Mouse (Mus musculus): ENCODE measurements around the gene Lpin1. TPM values are rescaled to one million over a fixed set of nuclear protein-coding genes. Genes with fewer than 3 reads are reported as not detected.

Lpin1 gene
- polyA plus RNA-seq (2016; fragmentation: Nextera tagmentation; extraction: Ambion mirVana) = 10.4 and 11.1 TPM in 2 replicates

GRCm38 (mm10) chr12:16610936-16611335, at the start of gene Lpin1:
Gene Lpin1, minus strand, starts transcription at chr12:16610966.
- H3K4me3 ChIP-seq (replicated peaks) = no peak within 1 kb of the TSS
- 87% methylated on average over 2 of the region's 2 CpGs for WGBS
- H3K4me2 ChIP-seq = no peak within 1 kb of the TSS
- no peak within 1 kb of the TSS for H3K9ac ChIP-seq
- no peaks in the 10 kb centered on the region for H3K9me3 ChIP-seq
- no peaks in the 10 kb centered on the region for H3K36me3 ChIP-seq (replicated peaks)
- no peak for ATAC-seq (ENCODE audit: low FRiP score)
- no peak within 1 kb of the TSS for H3K27ac ChIP-seq
- H3K27me3 ChIP-seq = no peaks in the 10 kb centered on the region
- H3K4me1 ChIP-seq = peaks cover 2% of the 10 kb centered on the region; the same call in 1 of the 2 replicates

- Histone ChIP-seq H3K36me3 (replicated peaks) (no peaks in the 10 kb centered on the region), H3K27me3 (peaks cover 40% of the 10 kb centered on the region), H3K4me1 (peaks cover 5% of the 10 kb centered on the region), H3K4me3 (replicated peaks) (no peak overlapping the region), H3K4me2 (no peak overlapping the region), H3K27ac (no peak overlapping the region), H3K9ac (no peak overlapping the region), H3K9me3 (no peaks in the 10 kb centered on the region)
- 81% methylated on average over 5 of the region's 5 CpGs for WGBS
- no peak for ATAC-seq (ENCODE audit: low FRiP score)
Measured at GRCm38 (mm10) chr12:16656906-16657875, 46.4 kb upstream of the Lpin1 start.

GRCm38 (mm10) chr12:16655604-16656003, 44.8 kb upstream of the Lpin1 start:
- Histone ChIP-seq H3K4me3 (replicated peaks) (no peak overlapping the region), H3K36me3 (replicated peaks) (no peaks in the 10 kb centered on the region), H3K27me3 (peaks cover 49% of the 10 kb centered on the region), H3K4me2 (no peak overlapping the region), H3K9ac (no peak overlapping the region), H3K27ac (no peak overlapping the region), H3K4me1 (peaks cover 5% of the 10 kb centered on the region), H3K9me3 (no peaks in the 10 kb centered on the region)
- ATAC-seq (ENCODE audit: low FRiP score) = no peak
- 79% methylated on average over 4 of the region's 4 CpGs for WGBS

- Histone ChIP-seq H3K4me2 (peak within 1 kb of the TSS; percentile 54), H3K27ac (no peak within 1 kb of the TSS), H3K9ac (no peak within 1 kb of the TSS), H3K4me1 (peaks cover 5% of the 10 kb centered on the region), H3K27me3 (peaks cover 49% of the 10 kb centered on the region), H3K36me3 (replicated peaks) (no peaks in the 10 kb centered on the region), H3K9me3 (no peaks in the 10 kb centered on the region), H3K4me3 (replicated peaks) (peak within 1 kb of the TSS; percentile 30)
- WGBS = 6% methylated on average over 53 of the region's 58 CpGs
- ATAC-seq (ENCODE audit: low FRiP score) = peak; percentile 80
Measured at GRCm38 (mm10) chr12:16653332-16654093, 42.7 kb upstream of the Lpin1 start, which contains the start of gene Ntsr2. Gene Ntsr2, plus strand, starts transcription at chr12:16653382.

- no peaks in the 10 kb centered on the region for H3K36me3 ChIP-seq (replicated peaks)
- no peak for ATAC-seq (ENCODE audit: low FRiP score)
- WGBS = 85% methylated on average over 6 of the region's 6 CpGs
Measured at GRCm38 (mm10) chr12:16649819-16650218, 39.1 kb upstream of the Lpin1 start.

GRCm38 (mm10) chr12:16648273-16648672, 37.5 kb upstream of the Lpin1 start:
- H3K4me1 ChIP-seq = peaks cover 15% of the 10 kb centered on the region
- no peak overlapping the region for H3K27ac ChIP-seq
- H3K9ac ChIP-seq = no peak overlapping the region
- H3K4me3 ChIP-seq (replicated peaks) = no peak overlapping the region
- no peaks in the 10 kb centered on the region for H3K9me3 ChIP-seq
- WGBS = 93% methylated on average over 6 of the region's 6 CpGs
- no peaks in the 10 kb centered on the region for H3K36me3 ChIP-seq (replicated peaks)
- H3K27me3 ChIP-seq = peaks cover 21% of the 10 kb centered on the region
- ATAC-seq (ENCODE audit: low FRiP score) = no peak
- no peak overlapping the region for H3K4me2 ChIP-seq

More at GRCm38 (mm10) chr12:16649819-16650218, 39.1 kb upstream of the Lpin1 start:
- peaks cover 36% of the 10 kb centered on the region for H3K27me3 ChIP-seq
- peaks cover 5% of the 10 kb centered on the region for H3K4me1 ChIP-seq
- no peaks in the 10 kb centered on the region for H3K9me3 ChIP-seq
- no peak overlapping the region for H3K4me3 ChIP-seq (replicated peaks)
- H3K4me2 ChIP-seq = no peak overlapping the region
- no peak overlapping the region for H3K9ac ChIP-seq
- no peak overlapping the region for H3K27ac ChIP-seq

- no peak overlapping the region for H3K4me3 ChIP-seq (replicated peaks)
- H3K27me3 ChIP-seq = peaks cover 7% of the 10 kb centered on the region
- no peak overlapping the region for H3K9ac ChIP-seq
- H3K27ac ChIP-seq = no peak overlapping the region
- peaks cover 15% of the 10 kb centered on the region for H3K4me1 ChIP-seq
- H3K4me2 ChIP-seq = no peak overlapping the region
- 62% methylated on average over 9 of the region's 9 CpGs for WGBS
- ATAC-seq (ENCODE audit: low FRiP score) = no peak
- H3K36me3 ChIP-seq (replicated peaks) = no peaks in the 10 kb centered on the region
- H3K9me3 ChIP-seq = no peaks in the 10 kb centered on the region
Measured at GRCm38 (mm10) chr12:16646780-16647409, 36.1 kb upstream of the Lpin1 start.

GRCm38 (mm10) chr12:16644698-16645097, 33.9 kb upstream of the Lpin1 start:
- Histone ChIP-seq H3K4me2 (no peak overlapping the region), H3K9me3 (no peaks in the 10 kb centered on the region), H3K4me1 (peaks cover 15% of the 10 kb centered on the region), H3K27ac (no peak overlapping the region), H3K27me3 (no peaks in the 10 kb centered on the region; the same call in 1 of the 2 replicates), H3K9ac (peak overlapping the region; percentile 21; the same call in 1 of the 2 replicates), H3K4me3 (replicated peaks) (no peak overlapping the region), H3K36me3 (replicated peaks) (no peaks in the 10 kb centered on the region)
- no peak for ATAC-seq (ENCODE audit: low FRiP score)
- 22% methylated on average over 8 of the region's 8 CpGs for WGBS

- H3K4me2 ChIP-seq = no peak overlapping the region
- peak; percentile 83 for ATAC-seq (ENCODE audit: low FRiP score)
- no peak overlapping the region for H3K9ac ChIP-seq
- no peak overlapping the region for H3K4me3 ChIP-seq (replicated peaks)
- H3K27ac ChIP-seq = peak overlapping the region; percentile 37
- peaks cover 15% of the 10 kb centered on the region for H3K4me1 ChIP-seq
- H3K9me3 ChIP-seq = no peaks in the 10 kb centered on the region
- H3K27me3 ChIP-seq = no peaks in the 10 kb centered on the region; the same call in 1 of the 2 replicates
- 49% methylated on average over 12 of the region's 12 CpGs for WGBS
- no peaks in the 10 kb centered on the region for H3K36me3 ChIP-seq (replicated peaks)
Measured at GRCm38 (mm10) chr12:16643508-16644345, 33.0 kb upstream of the Lpin1 start.

- ATAC-seq (ENCODE audit: low FRiP score) = no peak
- H3K4me3 ChIP-seq (replicated peaks) = no peak overlapping the region
Measured at GRCm38 (mm10) chr12:16642000-16642399, 31.2 kb upstream of the Lpin1 start.

GRCm38 (mm10) chr12:16640075-16640474, 29.3 kb upstream of the Lpin1 start:
- Histone ChIP-seq H3K4me1 (peaks cover 15% of the 10 kb centered on the region), H3K9me3 (no peaks in the 10 kb centered on the region), H3K27ac (no peak overlapping the region), H3K9ac (no peak overlapping the region), H3K4me2 (no peak overlapping the region), H3K4me3 (replicated peaks) (no peak overlapping the region), H3K27me3 (no peaks in the 10 kb centered on the region), H3K36me3 (replicated peaks) (no peaks in the 10 kb centered on the region)
- WGBS = 91% methylated on average over 6 of the region's 6 CpGs
- no peak for ATAC-seq (ENCODE audit: low FRiP score)

More at GRCm38 (mm10) chr12:16642000-16642399, 31.2 kb upstream of the Lpin1 start:
- Histone ChIP-seq H3K27ac (no peak overlapping the region), H3K4me1 (peaks cover 15% of the 10 kb centered on the region), H3K9ac (no peak overlapping the region), H3K9me3 (no peaks in the 10 kb centered on the region), H3K27me3 (no peaks in the 10 kb centered on the region), H3K36me3 (replicated peaks) (no peaks in the 10 kb centered on the region), H3K4me2 (no peak overlapping the region)
- 67% methylated on average over 5 of the region's 5 CpGs for WGBS

All from forebrain, embryonic 12.5 days (tissue).